Mouse (Mus musculus) lung, adult 2 months (tissue): ENCODE measurements around the gene Ckb.

Experiments used
- CTCF ChIP-seq: fragments of 200-500 bp; IDR thresholded peaks from 2 replicates; pipeline ENCODE4 v1.5.1; 2011; ENCODE audit warnings: mild to moderate bottlenecking, low read length, control low read depth; ENCODE audit not compliant: insufficient read depth
- POLR2A ChIP-seq: fragments of 200-500 bp; IDR thresholded peaks from 2 replicates; pipeline ENCODE4 v1.6.1; 2011; ENCODE audit warnings: low read depth, mild to moderate bottlenecking, control low read depth, low read length, borderline replicate concordance; ENCODE audit errors: extremely low read depth

GRCm38 (mm10) chr12:111678670-111678933, 6.5 kb upstream of the Ckb start:
- TF ChIP-seq CTCF (no peak), POLR2A (no peak)
